Mouse (Mus musculus) right cerebral cortex, postnatal 10 days (tissue): ENCODE data around the gene Gprin1.

Experiments
- DNase-seq, 2 experiments: peaks; one replicate each; pipeline ENCODE4 v3.0.0; 2021; ENCODE audit warnings: low spot score in 2 of 2

Gprin1 gene

DNA sequence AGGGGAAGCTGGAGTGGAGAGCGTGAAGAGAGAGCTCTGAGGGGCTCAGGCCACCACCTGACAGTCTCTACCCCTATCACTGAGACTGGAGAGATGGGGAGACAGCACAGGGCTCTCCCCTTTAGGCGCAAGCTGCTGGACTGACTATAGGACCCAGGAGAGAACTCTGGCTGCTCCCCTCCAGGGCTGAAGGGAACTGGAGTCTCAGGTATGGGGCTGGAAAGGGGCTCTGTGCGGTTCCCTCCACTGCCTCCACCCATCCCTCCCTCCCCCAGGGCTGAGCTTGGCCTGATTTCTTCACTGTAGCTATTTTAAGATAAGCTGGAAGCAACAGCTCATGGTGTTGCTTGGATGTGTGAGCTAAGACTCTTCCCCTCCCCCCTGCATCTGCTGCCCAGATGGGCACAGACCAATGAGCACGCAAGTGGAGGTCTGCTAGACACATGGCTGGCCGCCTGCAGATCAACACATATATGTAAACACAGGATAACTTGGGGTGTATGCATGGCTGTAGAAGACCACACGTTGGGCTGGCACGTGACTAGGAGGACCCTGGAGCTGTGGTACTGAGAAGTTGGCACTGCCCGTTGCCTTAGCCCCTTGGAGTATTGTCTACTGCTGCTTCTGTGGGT lies 10.6 kb upstream of the Gprin1 start:
- DNase-seq = peak; percentile 90 to 95

DNA sequence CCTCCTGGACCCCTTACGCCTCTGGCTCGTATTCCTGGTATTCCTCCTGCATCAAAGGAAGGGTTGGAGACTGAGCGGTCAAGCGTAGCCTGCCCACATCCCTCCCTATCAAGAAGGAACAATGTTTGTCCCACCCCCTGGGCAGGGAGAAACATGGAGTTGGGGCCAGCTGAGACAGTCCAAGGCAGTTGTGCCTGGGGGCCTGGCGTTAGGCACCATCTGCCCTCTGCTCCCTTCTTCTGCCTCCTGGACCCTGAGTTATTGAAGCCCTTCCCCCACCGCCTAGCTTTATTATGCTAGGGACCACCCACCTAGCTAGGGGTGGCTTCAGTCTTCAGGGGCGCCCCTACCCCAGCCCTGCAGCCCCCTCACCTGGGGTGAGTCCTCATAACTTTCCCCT lies 9.8 kb upstream of the Gprin1 start:
- peak in 1 of 2 experiments; percentile 48 for DNase-seq

GRCm38 (mm10) chr13:54758756-54759470 lies 9.2 kb upstream of the Gprin1 start:
- DNase-seq = peak in 1 of 2 experiments; percentile 61

GRCm38 (mm10) chr13:54758045-54758755 lies 8.5 kb upstream of the Gprin1 start:
- DNase-seq = peak; percentile 95 to 96

DNA sequence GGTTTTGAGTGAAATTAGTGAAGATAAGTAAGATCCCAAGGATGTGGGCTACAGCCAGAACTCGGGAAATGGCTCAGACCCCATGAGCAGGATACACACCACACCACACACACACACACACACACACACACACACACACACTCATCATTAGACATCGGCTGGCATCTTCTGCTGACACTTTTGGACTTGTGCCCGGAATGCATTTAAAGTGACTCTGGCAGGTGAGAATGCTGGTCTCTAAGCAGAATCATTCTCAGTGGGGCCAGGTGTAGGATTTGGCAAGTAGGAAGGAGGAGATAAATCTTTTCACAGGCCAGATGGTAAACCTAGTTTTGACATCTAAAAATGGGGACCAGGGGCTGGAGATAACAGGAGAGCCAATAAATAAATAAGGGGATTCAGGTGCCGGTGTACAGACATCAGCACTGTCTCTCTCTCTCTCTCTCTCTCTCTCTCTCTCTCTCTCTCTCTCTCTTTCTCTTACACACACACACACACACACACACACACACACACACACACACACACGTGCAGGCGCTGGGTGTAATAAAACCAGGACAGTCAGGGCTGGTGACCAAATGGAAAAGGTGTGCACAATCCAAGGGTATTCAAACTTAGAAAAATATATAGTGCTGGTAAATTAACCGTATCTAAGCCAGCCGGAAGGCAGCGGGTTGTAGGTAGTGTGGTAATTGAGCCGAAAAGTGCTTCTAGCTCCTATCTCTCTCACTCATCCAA lies 7.6 kb upstream of the Gprin1 start:
- peak; percentile 72 to 82 for DNase-seq

DNA sequence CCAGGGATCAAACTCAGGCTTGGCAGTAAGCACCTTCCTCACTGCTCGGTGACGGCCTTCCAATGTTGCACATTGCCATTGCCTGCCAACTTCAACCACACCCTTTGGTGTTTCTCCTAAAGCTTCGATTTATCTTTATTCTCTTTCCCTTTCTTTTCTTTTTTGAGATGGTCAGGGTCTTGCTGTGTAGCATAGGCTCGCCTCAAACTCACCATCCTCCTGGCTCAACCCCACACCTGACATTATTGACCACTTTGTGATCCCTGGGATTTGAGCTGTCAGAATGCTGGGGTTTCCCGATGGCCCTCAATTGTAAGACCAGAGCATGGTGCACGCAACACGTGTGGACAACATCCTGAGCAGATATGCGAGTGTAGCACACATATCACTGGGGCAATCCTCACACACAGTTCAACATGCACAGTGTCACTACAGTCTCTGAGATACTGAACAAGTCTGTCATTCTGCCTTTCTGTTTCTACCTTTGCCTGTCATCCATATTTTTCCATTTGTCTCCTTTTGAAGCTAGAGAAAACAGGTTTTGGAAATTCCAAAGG lies 6.6 kb upstream of the Gprin1 start:
- DNase-seq = peak in 1 of 2 experiments; percentile 41

DNA sequence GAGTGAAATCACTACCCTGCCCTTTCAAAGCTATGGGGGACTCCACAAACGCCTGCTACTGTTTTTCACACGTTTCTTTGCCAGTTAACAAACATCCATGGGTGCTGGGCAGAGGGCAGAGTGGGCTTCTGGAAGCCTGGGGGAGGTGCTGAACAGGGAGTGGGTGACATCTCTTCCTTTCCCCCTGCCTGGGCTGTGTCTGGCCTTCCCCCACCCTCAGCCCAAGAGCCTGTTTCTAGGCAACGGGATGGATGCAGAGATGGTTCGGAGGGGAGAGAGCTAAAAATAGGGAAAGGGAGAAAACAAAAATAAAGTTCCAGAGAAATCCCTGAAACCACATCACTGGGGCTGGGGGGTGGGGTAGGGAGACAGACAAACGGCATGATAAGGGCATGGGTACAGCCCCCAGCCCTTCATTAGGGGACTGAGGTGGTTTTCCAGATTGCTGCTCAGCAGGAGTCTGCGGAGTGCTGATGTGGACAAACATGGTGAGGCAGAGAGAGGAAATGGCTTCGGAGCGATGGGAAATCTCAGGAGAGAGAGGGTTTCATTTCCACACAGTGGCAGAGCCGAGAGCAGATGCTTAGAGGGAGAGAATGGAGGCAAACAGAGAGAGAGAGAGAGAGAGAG lies 5.6 kb upstream of the Gprin1 start:
- DNase-seq = peak; percentile 76 to 86

DNA sequence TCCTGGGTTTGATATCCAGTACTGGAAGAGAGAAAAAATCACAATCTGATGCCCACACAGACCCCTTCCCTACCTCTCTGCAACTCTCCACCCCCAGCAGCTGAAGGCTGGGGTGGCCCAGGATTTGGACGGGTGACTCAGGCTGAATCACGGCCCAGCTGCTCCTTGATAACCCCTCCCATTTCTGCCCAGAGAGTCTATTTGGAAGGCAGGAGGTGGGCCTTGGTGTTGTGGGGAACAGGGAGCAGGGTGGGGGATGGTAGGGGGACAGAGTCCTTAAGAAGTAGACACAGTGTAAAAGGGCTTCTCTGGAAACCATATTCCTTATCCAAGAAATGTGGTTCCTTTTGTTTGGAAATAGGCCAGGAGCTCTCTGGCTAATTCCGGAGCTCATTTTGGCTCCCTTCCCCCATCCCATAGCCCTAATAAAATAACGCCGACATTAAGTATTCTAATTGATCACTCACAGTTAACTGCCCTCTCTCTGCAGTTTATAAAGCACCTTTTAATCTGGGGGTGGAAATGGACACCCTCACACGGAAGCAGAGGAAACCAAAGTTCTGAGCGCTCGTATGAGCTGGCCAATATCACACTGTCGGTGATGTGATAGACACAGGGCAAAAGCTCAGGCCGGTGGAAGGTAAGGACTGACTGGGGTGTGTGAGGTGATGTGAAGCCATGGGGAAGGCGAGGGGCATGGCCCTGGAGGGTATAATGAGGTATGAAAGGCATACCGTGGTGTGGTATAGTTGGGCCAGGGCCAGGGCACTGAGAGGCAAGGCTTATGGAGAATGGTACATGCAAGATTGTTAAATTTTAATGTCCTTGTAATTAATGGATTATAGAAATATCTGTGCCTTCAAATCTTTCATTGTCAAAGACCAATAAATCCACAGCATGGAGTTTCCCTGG lies 4.8 kb upstream of the Gprin1 start:
- DNase-seq = peak; percentile 36 to 44

GRCm38 (mm10) chr13:54753733-54754132 lies 4.1 kb upstream of the Gprin1 start:
- DNase-seq = no peak

GRCm38 (mm10) chr13:54752656-54753055 lies 3.0 kb upstream of the Gprin1 start:
- DNase-seq = peak; percentile 93 to 94

GRCm38 (mm10) chr13:54750699-54751098 lies 1.0 kb upstream of the Gprin1 start:
- DNase-seq = no peak

GRCm38 (mm10) chr13:54749061-54749863 lies 412 bp downstream of the Gprin1 start:
- peak; percentile 86 to 87 for DNase-seq

- DNase-seq = no peak
These were observed 983 bp downstream of the Gprin1 start for GRCm38 (mm10) chr13:54748721-54749060.

DNA sequence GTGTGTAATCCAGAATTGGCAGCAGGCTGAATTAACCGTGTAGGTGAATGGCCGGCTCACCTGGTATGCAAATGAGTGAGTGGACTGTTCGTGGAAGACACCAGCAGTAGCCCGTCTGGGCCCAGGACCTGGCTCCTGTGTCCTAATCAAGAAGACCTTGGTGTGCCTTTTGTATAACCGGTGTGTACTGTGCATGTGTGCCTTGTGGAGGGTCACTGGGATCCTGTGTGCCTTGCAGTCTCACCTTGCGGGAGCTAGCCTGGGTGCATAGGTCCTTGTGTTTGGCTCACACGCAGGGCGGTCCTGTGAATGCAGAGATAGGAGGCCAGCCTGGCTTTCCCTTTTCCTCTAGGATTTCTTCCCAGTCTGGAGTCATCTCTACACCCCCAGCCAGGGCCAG lies 1.5 kb downstream of the Gprin1 start:
- no peak for DNase-seq

DNA sequence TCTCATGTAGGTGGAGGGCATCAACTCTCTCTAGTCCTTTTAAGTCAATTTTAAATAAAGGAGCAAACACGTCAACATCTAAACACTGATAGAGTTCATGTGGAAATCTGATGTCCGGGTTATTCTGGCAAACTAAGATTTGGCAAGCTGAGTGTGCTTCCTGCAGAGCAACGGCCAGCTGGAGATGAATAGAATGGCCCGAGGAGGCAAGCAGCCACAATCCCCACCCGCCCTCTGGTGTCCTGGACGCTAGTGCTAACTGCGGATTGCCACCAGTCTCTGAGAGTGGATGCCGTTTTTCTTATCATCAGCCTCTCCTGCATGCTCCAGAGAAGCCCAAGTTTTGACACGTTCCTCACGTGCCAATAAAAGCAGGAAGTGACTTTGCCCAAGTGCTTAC lies 2.8 kb downstream of the Gprin1 start:
- DNase-seq = no peak

DNA sequence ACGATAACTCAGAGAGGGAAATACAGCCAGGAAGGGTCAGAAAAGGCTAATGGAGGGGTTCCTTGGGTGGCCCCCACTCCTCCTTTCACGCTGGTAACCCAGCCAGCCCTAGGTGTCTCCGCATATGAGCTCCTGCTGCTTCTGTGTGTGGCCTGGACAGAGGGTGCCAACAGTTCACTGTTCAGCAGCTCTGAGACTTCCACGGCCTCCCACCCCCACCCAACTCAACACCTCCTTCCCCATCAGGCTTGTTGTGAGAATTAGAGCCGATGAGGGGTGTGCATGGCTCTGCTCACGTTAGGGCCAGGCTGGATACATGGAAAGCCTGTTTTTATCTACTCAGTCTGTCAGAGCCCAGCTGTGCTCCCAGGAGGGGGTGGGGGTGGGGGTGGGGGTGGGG lies 3.6 kb downstream of the Gprin1 start:
- no peak for DNase-seq

GRCm38 (mm10) chr13:54738213-54738601 lies 11.5 kb downstream of the Gprin1 start:
- no peak for DNase-seq

DNA sequence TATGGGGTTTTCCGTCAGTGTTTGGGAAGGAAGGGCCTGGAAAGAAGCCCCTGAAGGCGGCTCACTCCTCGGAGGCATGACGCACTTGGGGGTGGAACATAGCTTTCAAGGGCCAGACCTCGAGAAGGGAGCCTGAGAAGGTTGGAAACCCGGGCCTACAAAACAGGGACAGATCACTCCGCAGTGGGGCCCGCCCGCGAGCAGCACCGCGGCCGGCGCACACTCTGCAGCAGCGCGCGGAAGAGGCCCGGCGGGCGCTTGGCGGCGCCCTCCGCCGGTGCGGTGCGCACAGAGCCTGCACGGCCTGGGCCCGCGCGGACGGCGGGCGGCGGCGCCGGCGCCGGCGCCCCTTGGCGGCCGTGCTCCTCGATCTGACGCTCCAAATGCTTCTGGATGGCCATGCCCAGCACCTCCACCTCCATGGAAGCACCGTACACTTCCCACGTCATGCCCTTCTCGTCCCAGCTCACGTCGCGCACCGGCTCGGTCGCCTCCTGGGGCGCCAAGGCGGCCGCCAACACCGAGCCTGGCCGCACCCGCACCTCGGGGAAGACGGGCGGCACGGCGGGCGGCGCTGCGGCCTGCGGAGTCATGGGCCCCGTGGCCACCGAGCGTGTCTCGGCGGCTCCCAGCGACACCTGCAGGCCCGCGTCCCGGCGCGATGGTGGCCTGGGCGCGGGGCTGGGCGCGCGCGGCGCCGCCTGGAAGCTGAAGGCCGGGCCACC lies 12.0 kb downstream of the Gprin1 start:
- DNase-seq = no peak

- DNase-seq = no peak
These were observed 12.7 kb downstream of the Gprin1 start for GRCm38 (mm10) chr13:54736931-54737330.
